Mouse (Mus musculus) cerebral cortex, adult 2 months (tissue): ENCODE data around the gene Cep41.

Experiments
- WGBS: fragments of 180-500 bp; shearing (Covaris S2); methylation state at CpG from one replicate; pipeline ENCODE4 v1.1.7; 2018; 5-methylcytosine and 5-hydroxymethylcytosine counted together

Gene Cep41

DNA sequence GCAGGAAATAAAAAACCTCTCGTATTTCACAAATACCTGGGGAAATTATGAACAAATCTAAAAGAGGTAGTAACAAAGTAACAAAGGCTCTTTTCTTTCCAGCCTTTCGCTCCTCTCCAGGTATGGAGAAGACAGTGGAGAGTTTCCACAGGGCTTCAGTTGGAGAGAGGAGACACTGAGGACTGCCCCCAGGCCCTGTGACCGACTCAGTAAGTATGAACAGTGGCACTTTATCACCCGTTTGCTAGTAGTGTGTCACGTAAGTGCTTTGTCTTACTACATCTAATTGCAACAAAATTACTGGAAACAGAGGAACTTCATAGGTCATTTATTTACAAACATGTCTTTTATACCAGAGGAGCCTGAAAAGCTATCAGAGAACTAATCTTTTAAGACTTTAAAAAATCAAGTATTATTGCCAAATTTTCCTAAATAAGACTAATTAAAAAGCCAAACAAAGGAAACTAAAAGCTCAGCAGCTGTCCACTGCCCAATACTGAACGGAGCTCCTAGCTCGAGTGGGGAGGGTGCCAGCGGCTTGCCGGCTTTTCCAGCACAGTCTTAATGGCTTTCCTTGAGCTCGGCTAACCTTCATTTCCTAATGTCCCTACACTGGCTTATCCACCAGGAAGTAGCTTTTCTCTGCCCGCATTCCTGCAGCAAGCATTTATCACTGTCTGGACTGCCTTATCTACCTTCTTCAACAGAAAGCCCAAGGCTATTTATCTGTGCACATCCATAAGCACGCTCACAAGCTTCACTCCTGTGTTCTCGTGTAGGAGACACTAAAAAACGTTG lies 19.6 kb downstream of the Cep41 start:
- WGBS = 43% methylated on average over 14 of the region's 14 CpGs

DNA sequence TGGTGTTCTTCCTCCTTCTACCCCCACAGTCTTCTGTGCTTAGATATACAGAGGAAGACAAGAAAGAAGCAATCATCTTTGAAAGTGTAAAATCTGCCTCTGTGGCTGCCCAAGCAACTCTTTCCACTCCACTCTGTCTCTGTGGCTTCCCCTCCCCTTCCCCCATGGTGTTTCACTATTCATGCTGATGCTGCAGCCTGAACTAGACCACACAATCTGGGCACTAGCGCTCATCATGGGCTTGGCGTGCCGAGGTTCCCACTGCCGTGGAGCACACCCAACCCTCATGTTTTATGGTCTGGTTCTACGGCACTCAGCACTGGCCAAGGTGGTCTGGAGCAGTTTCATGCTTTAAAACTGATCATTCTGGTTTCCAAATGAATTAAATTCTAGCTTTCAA lies 21.9 kb downstream of the Cep41 start:
- WGBS = 71% methylated on average over 5 of the region's 5 CpGs

DNA sequence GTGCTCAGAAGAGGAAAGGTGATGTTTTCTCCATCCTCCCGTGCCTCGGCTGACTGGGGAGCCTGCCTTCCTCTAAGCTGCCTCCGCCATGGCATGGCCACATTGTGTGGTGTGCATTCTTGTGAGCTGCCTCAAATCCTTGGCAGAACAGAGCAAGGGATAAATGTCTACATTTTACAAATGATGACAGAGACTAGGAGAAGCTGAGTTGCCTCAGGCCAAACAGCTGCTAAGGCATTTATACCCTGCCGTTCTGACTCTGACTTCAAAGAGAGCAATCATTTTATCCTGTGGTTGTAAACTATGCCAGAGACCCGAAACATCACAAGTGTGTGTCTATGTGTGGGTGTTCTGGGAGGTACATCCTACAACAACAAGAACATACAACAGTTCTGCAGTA lies 26.0 kb downstream of the Cep41 start:
- 68% methylated on average over 5 of the region's 5 CpGs for WGBS

DNA sequence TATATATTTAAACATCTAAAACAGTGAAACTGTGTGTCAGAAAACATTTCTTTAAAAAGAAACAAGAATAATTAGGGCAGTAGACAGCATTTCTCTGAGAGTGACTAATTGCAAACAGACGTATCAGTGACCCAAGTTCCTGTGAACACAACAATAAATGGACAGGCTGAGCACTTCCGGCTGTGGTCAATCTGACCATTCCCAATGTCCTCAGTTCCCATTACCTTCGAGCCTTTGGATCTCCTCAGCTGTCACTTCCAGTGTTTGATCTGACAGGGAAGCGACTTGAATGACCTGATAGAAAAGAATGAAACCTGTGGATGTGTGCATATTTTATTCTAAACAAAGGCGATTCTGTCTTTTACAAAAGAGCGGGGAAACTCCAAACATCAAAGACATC lies 27.5 kb downstream of the Cep41 start:
- 74% methylated on average over 6 of the region's 6 CpGs for WGBS

DNA sequence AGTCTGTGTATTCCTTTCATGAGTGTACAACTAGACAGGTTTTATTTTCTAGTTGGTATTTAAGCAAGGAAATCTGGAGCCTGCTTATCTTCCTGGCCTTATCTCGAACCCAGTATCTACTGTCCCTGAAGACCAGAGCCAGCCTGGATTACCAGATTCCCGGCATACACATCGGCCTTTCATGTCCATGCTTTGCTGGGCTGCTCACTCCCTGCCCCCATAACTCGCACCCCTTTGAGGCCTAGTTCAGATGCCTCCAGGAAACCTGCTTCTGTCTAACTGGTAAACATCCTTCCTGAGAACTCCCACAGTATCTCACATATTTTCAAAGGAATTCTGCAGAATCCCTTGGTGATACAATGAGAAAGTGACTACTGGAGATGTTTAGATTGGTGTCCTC lies 28.3 kb downstream of the Cep41 start:
- whole genome bisulfite sequencing = 74% methylated on average over 4 of the region's 4 CpGs

DNA sequence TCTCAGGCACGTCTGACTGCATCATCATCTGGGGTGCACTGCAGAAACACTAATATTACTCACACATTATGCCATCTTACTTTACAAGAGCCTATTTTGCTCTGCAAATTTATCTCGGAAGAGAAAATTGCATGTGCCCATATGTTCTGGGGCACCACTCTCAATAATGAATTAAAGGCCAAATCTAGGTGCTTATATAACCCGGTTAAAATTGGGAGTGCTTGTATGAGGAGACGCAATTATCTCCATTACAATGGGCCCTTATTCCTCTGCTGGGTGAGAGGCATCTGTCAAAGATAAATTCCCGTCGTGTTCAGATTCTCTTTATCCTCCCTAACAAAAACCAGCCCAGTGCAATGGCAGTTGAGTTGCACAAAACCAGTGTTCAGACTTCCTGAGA lies 28.8 kb downstream of the Cep41 start:
- WGBS = 49% methylated on average over 6 of the region's 6 CpGs

DNA sequence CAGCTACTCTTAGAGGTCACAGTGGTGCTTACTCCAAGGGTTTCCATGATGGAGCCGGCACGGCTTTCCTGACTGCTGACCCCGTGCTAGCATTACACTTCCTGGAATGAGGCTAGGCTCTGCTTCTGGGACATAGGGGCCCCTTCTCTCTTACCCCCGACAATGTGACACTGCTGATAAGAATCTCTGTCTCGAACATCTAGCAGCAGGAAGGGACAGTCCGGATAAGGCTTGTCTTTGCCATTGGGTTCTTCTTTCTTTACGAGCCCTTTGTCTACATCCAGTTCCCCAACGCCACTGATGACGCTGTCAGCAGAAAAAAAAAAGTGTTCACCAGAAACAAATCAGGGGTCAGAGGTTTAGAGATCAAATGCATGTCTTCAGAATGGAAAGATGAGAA lies 34.9 kb downstream of the Cep41 start:
- WGBS = 85% methylated on average over 9 of the region's 9 CpGs

DNA sequence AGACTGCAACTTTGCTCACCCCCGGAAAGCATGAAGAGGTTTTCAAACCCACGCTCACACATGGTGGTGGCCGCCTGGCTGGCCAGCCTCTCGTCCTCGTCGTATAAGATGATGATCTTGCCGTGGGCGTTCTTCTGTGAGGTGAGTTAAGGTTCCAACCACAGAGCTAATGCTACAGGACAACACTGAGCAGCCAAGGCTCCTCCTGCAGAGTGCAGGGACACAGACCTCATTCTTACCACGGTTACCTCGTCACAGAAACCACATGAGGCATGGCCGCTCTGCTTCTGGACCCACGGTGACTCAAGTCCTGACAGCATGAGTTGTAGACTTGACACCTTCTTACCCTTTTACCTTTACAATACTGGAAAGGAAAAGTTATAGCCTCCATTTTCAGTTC lies 36.3 kb downstream of the Cep41 start:
- 84% methylated on average over 12 of the region's 12 CpGs for WGBS

DNA sequence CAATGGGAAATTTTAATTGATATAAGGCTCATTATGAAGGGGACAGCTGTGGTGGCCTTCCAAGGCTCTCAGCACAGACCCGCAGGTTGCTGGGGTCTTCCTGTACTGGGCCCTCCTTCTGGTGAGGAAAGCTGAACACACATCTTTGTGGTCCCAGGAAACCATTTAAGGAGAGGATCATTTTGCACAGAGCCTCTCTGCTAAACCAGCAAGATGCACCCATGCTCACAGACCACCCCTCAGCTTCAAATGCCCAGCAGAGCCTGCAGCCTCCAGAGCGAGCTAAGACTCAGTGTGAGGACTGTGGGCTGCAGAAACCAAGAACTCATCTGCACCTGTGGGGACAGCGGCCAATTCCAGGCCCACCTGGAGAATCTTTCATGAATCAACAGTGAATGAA lies 38.6 kb downstream of the Cep41 start:
- 88% methylated on average over 3 of the region's 3 CpGs for WGBS

DNA sequence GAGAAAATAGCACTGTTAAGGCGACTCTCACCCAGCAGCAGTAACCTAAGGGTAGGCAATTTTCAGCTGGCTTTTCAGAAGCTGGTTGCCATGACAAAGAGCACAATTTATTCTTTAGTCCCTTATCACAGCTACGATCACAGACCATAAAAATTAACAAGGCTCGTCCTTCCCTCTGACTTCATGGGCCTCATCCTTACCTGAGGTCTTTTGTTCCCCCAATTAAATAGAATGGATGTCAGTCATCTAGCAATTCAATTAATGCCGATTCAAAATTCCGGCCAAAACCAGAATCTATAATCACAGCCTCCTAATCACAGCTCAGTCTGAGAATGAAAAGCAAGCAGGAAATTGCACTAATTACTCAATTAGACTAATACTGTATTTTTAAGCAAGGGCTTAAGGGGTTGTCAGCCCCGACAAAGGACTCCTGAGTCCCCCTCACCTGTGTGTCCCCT lies 39.1 kb downstream of the Cep41 start:
- 69% methylated on average over 6 of the region's 6 CpGs for WGBS

DNA sequence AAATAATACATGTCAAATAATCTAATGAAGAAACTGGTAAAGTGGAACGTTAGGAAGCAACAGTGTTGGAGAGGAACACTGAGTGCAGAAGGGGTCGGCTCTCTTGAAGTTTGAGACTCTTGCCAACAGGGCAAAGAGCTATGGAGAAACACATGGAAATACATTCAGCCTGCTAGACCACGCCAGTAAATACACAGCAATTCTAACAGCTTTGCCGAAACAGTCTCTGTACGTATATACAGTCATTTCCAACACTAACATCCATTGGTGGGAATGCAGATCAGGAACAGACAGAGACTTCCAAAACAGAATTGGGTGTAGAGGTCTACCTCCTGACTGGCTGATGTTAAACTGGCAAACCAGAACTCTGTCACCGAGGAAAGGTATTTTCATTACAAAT lies 40.0 kb downstream of the Cep41 start:
- 87% methylated on average over 6 of the region's 6 CpGs for WGBS

DNA sequence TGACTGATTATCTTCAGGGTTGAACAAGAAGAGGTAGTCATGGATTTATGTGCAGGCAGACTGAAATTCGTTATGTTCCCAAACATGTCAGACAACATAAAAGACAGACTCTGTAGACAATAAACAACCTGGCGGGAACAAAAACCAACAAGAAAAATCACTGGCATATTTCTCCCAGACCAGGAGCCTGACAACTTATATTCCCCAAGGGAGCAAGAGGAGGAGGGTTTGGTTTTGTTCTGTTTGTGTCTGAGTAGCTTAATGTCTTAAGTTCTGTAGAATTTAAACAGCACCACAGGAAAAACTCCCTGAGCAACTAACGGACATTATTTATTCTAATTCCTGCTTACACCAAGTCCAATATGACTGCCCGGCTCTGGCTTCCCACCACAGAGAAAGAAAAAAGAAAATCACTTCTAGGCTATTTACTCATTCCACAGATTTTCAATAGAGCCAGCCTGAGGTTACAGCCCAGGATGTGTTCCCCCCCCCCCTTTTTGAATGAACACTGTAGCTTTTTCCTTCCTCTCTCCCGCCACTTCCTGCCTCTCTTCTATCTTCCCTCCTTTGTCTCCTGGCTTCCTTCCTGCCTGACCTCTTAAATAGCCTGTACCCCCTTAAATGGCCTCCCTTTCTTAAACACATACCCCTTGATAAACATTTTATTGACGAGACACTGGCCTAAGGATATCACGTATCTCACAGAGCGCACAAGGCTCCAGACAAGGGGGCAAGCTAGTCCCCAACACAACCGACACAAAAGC lies 40.9 kb downstream of the Cep41 start:
- WGBS = 76% methylated on average over 9 of the region's 9 CpGs

DNA sequence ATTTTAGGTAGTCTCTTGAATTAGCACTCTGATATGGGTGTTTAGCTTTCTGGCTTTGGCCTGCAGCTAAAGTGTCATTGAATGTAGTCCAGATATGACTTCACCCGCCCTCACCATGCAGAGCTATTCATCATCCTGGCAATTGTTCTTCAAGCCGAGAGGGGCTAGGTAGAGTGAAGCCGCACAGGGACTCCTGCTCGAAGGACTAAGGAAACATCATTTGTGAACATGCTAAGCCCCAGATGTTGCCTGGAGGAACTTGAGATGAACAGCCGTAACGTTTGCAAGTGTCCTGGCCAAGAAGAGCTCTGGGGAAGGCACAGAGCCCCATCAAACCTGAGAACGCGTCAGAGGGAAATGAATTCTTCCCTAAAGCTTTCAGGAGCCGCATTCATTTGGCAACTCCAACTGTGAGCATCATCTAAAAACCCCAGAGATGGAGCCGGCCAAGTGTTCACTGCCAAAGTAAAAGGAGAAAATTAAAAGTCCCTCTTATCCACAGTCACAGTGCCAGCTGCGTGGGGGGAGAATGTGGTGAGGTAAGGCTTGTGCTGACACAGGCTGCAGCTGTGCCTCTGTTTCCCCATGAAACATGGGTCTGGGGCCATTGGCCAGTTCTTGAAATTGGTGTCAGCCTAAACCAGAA lies 43.8 kb downstream of the Cep41 start:
- 39% methylated on average over 11 of the region's 11 CpGs for WGBS

DNA sequence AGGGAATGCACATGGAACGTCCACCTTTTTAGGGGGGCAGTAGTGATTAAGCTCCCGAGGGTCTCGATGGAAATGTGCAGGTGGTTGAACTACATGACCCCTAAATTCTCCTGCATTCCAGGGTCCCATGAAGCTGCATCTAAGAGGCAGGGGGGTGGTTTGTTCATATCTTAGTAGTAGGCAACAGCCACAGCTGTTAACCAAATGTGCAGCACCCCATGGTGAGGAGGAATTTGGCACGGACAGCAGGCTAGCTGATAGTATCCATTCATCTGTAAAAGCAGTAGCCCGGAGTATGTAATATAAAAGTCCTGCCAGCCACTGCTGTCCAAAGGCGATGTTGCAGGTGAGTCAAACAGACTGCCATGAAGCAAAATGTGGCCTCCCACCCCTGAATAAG lies 48.2 kb downstream of the Cep41 start:
- WGBS = 83% methylated on average over 6 of the region's 6 CpGs

DNA sequence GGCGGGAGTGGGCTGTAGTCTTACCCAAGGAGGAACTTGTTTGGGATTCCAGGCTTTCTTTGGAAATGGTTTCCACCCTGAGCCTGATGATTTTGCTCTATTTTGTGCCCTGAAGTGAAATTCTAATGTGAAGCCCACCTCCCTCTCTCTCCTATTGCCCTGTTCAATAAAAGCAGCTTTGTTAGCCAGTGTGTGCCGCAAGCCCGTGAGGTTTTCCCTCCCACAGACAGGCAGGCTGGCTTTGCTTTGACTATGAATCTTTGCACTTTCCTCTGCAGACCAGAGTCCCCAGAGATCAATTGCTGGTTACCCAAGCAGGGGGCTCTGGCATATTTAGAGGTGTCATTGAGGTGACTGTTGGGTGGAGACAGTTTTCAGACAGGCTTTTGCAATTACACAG lies 49.1 kb downstream of the Cep41 start:
- WGBS = 75% methylated on average over 3 of the region's 3 CpGs

DNA sequence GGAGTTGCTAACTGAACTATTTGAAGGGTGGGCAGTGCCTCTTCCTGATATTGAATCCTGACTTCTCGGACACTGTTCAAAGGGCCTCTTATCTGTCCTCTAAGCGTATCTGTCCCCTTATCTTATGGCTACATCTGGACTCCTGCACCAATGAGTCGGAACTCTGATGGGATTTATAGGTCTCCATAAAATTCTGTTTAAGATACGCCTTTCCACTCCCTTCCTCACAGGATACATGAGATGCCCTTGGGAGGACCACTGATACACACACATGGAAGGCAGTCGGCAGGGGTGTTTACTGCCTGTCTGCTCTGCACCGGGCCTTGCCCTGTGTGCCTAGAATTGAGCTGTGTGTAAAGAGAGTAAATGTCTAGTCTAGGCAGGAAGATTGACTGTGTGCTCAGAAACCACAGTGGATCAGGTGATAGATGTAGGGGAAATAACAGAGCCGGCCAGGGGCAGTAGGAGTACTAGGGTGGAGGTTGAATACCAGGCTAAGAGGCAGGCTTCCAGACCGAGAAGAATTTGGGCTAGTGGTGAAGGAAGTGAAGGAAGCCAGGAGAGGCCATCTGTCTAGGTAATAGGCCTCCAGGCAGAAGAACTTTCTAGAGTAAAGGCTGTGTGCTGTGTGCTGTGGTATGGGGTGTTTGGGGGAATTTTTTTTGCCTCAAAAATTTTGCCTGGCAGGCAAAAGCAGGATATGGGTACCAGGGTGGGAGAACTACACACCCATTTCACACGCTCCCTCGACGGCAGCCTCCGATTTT lies 49.7 kb downstream of the Cep41 start:
- WGBS = 77% methylated on average over 12 of the region's 12 CpGs

DNA sequence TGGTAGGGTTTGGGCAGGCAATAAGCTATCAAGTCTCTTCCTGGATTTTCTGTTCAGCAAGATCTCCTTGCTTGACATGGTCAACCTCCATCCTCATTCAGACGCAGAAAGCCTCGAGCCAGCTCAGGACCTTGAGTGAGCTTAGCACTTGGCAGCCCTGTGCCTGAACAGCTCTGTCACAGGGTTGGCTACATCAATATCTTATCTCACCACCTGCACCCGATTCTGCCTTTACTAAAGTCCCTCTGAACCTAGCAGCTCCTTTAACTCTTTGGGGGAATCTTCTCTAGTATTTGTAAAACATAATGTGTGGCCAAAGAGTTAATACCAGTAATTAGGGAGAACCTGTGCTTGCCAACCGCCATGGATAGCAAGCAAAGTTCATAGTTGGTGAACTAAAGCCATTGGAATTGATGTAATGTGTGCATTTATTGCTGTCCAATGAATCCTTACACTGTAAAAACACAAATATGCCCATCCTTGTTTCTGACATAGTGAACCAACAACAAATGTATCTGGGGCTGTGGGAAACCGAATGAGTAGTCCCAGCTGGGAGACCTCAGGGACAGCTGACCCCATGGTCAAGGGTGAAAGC lies 54.8 kb downstream of the Cep41 start, which contains the start of gene Cpa1:
Cpa1 (plus strand) TSS at position 545 of the 595 bp plus-strand sequence.
- 93% methylated on average over 5 of the region's 5 CpGs for WGBS

DNA sequence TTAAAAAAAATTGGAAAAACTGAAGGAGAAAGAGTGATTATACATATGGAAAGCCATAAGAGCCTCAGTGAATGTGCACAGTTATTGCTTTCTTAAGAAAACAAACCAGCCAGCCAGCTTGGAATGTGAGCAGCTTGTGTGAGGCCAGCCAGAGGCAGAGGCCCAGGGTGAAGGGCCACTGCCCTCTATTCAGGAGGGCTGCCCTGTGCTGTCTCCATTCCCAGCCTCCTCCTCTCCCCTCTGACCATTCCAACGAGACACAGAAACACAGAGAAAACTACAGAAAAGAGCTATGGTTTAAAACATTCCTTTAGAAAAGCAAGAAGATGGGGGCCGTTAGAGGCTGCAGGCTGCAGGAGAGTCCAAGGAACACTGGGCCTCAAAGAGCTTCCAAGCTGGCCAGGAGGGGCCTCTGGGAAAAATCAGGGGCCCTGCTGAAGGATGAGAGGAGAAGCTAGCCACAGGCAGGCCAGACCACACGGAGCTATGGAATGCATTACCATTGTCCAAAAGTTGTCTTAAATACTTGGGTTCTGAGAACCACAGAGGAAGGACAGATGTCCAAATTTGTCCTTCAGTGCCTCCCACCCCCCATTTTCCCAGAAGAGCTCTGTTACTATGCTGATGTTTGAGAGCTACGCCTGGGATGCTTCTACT lies 57.2 kb downstream of the Cep41 start:
- 86% methylated on average over 4 of the region's 4 CpGs for WGBS

DNA sequence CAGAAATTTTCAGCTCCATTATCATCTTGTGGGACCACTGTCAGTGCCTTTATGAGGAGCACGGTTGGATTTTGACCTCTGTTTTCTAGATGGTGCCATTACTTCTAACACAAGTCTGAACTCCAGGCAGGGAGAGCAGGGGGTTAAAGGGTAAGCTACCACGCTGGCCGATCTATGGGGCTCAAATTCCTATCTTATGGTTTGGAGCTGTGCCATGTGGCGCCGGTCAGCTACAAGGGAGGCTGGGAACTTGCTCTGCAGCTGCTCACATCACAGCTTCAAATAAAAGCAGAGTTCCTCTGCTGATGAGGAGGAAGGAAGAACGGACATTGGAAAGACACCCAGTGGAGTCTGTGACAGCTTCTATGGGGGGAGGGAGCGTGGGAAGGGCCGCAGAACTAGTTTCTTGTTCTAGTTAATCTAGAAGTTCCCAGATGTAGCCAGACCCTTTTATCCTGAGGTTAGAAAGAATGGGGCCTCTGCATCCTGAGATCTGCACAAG lies 58.1 kb downstream of the Cep41 start:
- 78% methylated on average over 8 of the region's 8 CpGs for WGBS

DNA sequence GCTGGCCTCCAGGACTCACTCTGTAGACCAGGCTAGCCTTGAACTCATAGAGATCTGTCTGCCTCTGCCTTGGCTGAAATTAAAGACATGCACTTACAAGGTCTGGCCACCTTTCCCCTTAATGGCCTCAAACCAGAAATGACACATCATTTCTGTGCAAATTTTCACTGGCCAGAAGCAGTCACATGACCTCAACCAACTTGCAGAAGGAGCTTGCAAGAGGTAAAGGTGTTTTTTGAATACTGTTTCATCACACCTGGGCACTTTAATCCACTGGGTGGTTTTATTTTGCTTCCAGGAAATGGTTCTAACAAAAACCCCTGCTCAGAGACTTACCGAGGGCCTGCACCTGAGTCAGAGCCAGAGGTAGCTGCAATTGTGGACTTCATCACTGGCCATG lies 63.6 kb downstream of the Cep41 start:
- WGBS = 95% methylated on average over 1 of the region's 1 CpGs

DNA sequence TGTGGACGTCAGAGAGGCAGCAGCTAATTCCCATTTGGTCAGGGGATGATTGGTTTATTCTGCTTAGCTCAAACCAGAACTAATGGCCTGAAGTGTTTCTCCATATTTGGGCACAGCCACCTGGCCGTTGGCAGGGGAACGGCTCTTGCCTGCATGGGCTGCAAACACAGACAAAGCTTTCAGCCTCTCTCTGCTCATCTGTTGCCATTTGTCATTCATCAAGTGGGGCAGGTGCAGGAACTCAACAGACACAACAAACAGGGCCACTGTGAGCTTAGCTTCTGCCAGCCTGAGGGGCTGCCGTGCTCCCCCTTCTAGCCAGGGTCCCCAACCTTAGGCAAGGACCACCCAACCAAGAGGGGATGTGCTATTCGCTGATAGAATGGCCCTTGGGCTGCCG lies 65.4 kb downstream of the Cep41 start:
- 66% methylated on average over 6 of the region's 6 CpGs for whole genome bisulfite sequencing
